Mouse (Mus musculus): ENCODE measurements around the gene Slc9b1. TPM values are rescaled to one million over a fixed set of nuclear protein-coding genes. Genes with fewer than 3 reads are reported as not detected.
A peak's percentile ranks its signal among the peaks of the same experiment; 100 is the strongest.

The Slc9b1 gene
- total RNA-seq, 1 experiment from 2014 or later: 1.2 TPM

DNA sequence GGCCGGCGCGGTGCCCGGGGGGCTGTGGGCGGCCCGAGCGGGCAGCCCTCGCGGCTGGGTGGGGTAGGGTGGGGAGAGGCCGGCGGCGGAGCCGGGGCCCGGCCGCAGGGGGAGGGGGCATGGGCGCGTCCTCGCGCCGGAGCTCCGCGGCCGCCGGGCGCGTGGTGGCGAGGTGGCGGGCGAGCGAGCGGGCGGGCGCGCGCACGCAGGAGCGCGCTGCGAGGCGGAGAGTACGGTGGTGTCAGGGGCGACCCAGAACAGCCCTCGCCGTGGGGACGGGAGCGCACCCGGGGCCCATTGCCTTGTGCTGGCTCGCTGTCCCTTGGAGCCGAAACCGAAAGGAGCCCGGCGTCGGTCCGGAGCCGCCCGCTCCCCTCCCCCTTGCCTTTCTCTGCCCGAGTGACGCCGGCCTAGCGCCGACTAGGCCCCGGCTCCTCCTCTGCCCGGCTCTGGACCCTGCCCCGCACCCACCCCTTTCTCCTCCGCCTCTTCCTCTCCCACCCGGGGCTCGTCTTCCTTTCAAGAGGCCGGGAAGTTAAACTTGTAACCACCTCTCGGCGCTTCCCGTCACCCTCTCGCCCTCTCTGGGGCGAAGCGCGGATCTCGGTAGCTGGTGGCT, 91.2 kb downstream of the Slc9b1 start:
- DNase-seq: peak; percentile 85

- no peak for DNase-seq
These were observed 91.8 kb downstream of the Slc9b1 start for GRCm38 (mm10) chr3:135439651-135440050.

DNA sequence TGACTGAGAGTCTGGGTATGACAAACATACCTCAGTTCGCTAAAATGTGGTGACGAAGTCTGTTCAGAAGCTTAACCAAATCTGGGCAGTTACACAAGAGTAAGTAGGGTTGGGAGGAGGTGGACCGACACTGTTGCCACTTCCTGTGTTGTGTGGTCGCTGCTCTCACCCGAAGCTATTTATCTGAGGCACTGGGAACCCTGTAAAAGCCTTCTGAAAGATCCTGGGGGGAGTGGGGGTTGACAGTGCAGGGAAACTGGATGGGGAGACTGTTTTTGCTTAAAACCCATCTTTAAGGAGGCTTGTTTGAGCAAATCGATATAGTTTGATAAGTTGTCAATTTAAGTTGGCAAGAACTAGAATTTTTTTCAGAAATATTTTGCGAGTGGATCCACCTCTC, 92.4 kb downstream of the Slc9b1 start:
- DNase-seq: peak; percentile 16

DNA sequence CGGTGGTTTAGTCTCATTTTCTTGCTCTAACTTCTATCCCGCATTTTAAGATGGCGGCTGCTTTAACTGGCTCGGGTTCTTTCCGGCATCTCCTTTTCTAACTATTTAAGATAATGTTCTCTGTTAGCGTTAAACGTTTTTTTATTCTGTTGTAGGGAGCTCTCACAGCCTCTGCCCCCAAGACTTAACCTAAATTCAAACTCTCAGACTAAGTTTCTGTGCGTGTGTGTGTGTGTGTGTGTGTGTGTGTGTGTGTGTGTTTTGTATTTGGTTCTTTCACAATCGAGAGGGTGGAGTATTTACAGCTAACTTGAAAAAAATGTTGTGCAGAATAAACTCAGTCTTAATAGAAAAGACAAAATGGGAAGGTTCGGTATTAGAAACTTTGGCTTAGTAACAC, 92.8 kb downstream of the Slc9b1 start:
- no peak for DNase-seq

GRCm38 (mm10) chr3:135444930-135445329, 97.1 kb downstream of the Slc9b1 start:
- no peak for DNase-seq

Other genes with a start within 250 kb of the Slc9b1 start
- gene Cenpe, start 135.5 kb upstream of the Slc9b1 start, total RNA-seq (2021): 4.0 and 7.1 TPM in 2 replicates
- 1.3 and 2.0 TPM in 2 replicates for gene Bdh2, start 66.8 kb upstream of the Slc9b1 start, total RNA-seq (2021)
- 0.79 and 1.0 TPM in 2 replicates for gene Slc9b2, start 40.3 kb upstream of the Slc9b1 start, total RNA-seq (2021)
- 32.9 and 35.5 TPM in 2 replicates for gene Cisd2, start 75.9 kb downstream of the Slc9b1 start, total RNA-seq (2021)
- gene Ube2d3, start 90.1 kb downstream of the Slc9b1 start, total RNA-seq (2021): 377 and 397 TPM in 2 replicates
- gene Manba, start 137.6 kb downstream of the Slc9b1 start, total RNA-seq (2021): 8.8 and 16.0 TPM in 2 replicates